Mouse (Mus musculus) activated CD4-positive, CD25-positive, alpha-beta regulatory T cell, adult 4 months (primary cell): ENCODE measurements around the gene Fndc3b. TPM values are rescaled to one million over a fixed set of nuclear protein-coding genes. Genes with fewer than 3 reads are reported as not detected.

Experiments used
- ATAC-seq: one replicate; pipeline ENCODE4 v1.8.0; 2017
- polyA plus RNA-seq, 2 experiments: library from polyadenylated mRNA; unstranded; fragments of 100-300 nt; shearing (Covaris generic); gene quantifications; one replicate each; pipeline ENCODE4 v1.2.1; 2017

Gene Fndc3b
- polyA plus RNA-seq, 2 experiments from 2014 or later = 0.17 to 0.81 TPM

DNA sequence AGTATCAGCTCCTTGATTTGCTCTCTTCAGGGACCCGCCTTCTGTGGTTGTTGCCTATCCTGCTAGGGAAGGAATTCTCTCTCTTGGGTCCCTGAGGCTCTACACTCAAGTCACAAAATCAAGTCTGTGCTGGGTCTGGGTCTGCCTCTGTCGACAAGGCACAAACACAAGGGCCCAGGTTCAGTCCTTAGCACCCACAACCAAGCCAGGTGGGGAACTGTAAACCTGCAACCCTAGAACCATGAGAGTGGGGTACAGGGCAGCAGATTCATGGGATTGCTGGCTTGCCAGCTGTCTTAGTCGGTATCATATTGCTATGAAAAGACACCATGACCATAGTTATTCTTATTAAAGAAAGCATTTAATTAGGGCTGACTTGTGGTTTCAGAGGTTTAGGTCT, 121.8 kb downstream of the Fndc3b start:
- no peak for ATAC-seq

DNA sequence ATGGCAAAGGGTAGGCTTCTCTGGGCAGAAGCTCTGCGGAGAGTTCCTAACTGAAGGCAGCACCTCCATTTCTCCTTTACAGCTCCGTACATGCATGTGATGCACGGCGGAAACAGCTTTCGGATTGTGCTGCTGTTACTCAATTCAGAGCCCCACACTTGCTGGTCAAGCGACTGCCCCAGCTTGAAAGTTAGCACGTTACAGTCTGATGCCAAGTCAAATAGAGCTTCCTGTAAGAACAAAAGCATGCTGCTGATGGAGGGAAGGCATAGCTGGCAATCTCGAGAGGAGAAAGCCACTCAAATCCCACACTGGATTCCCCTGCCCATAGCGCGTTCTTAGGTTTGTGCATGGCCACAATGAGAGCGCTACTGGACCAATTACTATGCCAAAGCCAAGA, 122.5 kb downstream of the Fndc3b start:
- no peak for ATAC-seq

DNA sequence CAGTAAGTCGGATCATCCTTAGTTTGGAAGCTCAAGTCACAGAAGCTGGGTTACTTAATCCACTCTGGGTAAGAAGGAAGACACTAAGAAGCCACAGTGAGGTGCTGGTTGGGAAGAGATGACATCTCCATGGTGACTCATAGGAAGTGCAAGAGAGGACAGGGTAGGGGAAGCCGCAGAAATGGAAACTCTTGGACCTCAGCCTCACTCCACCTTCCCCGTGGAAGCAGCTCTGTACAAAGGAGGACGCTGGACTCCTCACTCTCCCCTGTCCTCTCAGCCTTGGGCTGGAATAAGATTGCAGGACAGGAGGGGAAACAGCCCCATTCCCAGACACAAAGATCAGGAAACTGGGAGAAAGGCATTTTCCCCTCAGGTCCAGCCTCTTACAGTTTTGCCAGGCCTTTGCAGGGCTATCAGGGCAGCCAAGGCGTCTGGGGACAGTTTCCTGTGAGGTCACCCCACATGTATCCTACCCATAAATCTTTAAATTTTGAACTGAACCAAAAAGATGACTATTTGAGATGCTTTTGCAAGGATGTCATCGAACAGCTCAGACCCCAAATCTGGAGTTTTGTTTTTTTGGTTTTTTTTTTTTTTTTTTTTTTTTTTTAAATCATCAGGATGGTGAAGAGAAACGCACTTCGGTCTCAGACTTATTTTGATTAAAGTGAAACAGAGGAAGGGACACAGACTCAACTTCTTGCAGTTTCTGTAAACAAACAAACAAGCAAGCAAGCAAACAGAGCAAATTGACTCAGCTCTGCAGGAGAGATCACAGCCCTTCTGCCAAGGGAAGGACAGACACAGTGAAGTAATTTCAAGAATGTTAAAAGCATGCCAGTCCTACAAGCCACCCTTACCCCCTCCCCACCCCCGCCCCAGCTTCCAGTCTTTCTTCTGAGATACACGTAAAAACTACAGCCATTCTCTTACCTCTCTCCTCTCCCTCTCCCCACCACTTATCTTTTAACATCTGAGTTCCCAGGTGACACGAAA, 126.2 kb downstream of the Fndc3b start:
- no peak for ATAC-seq

DNA sequence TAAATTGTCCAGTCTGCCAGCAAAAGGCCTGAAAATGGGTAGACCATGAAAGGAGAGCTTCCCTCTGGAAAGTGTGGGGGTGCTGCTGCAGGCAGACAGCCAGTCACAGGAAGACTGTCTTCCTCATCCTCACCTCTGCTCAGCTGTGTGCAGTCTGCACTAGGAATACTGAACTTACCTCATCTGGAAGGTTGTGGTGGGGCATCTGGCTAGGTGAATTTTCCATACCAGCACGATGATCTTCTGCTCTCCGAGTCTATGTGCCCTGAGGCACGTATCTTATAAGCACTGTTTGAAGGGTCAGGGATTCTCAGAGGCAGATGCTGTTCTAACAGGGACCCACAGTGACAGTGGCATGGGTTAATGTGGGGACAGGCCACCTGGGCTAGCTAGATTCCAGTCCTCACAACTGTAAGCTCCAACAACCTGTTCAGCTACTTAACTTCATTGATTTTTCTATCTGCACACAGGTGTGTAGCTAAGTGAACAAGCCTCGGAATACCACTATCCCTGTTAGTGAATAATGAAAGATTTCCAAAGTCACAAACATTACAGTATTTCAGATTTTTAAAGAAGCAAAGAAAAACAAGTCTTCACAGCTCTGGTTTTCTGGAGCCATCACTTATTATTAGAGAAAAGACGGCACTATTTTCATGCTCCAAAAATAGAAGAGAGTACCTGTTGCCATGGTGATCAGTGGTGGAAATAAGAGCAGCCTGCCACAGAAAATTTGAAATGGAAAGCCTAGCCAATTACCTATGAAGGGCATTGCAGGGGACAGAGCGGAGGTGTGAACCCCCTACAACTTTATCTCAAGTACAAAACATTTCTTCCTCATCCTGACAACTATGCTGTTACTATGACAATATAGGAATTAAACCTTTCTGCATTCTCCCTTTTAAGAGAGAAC, 128.9 kb downstream of the Fndc3b start:
- no peak for ATAC-seq

DNA sequence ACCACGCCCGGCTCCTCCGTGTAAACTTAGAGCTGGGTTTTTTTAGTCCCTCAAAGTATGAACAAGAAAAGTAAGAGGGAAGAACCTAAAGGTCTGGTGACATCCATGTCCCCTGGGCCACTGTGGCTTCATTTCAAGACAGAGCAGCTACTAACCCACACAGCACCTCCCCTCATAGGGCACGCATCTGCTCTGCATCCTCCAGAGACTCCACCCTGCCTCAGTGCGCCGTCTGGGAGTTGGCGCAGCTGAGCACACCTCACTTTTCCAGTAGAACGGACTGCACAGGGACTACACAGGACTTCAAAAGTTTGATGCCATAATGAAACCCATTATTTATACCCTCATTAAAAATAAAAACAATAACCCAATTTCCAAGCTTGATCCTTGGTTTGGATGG, 130.2 kb downstream of the Fndc3b start:
- no peak for ATAC-seq

- no peak for ATAC-seq
Observed at GRCm38 (mm10) chr3:27579894-27580613, 131.1 kb downstream of the Fndc3b start.

- no peak for ATAC-seq
Observed at GRCm38 (mm10) chr3:27579229-27579628, 131.9 kb downstream of the Fndc3b start.

DNA sequence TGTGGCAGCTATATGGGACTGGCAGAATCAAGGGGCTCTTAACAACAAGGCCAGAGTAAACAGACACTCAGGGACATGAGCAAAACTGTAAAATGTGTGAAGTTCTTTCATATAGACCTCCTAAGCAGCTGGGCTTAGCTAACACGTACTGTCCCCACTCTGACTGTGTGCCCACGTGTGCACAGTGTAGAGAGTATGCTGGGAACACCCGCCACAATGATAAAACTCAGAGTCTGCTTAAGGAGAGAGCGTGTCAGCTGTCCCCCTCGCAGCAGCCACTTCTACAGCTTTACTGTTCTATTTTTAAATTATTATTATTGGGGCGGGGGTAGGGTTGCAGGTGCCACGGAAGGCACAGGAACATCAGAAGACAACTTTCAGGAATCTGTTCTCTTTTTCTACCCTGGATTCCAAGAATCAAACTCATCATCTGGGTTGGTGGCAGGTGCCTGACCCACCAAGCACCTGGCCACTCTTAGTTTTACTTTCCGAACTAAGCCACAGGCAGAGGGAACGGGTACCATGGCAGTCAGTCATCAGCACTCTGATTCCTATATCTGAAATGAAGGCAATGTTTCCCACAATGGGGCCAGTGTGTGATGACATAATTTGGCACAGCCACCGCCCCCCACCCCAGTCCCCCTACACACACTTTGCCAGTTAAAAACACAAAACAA, 133.6 kb downstream of the Fndc3b start:
- ATAC-seq = no peak

- no peak for ATAC-seq
Observed at GRCm38 (mm10) chr3:27574241-27574640, 136.9 kb downstream of the Fndc3b start.

DNA sequence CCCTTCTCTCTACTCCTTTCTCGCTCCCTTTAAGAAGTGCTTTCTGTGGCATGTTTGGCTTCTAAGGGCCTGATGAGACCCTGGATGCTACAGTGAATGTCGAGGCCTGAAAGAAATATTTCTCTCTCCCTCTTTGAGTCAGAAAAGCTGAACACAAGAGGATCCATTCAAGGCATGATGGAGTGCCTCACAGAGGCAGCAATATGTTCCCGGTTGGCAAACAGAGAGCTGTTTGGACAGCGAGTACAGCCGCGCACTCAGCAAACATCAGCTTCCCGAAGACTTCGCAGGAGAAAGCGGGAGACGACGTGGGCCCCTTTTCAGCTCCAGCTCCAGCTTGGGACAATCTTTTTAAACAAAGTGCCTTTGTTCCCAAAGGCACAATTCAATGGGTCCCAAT, 137.6 kb downstream of the Fndc3b start:
- ATAC-seq = no peak

DNA sequence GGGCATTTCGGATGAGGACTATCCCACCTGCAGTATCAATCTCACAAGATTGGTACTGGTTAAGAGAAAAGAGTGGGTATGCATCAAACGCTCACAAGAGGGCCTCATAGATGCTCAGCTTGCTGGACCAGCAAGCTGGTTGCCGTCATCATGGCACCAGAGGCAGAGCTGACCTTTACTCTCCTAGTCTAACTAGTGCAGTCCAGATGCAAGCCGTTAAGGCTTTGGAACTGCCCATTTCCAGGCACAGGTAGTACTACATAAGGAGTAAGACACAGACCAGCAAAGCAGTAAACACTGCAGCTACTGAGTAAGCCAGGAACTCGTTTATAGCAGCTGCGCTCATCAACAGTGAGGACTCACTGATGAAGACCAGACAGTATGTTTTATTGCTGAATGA, 138.8 kb downstream of the Fndc3b start:
- ATAC-seq = no peak

DNA sequence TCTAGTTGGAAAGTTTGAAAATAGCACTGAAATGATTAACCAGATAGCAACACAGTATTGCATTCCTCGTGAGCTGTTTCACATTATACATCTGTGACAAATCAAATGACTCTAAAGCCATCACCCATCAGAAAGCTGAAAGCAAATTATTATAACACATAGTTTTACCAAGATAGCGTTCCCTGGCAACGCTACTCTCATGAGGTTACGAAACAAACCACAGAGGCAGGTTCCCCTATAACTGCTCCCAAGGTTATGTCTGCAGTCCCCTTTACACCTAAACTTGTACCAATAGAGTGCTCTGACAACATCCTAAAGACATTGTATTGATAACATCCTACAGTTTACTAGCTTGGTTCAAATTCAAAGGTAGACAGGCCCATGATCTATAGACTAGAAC, 145.8 kb downstream of the Fndc3b start:
- no peak for ATAC-seq

DNA sequence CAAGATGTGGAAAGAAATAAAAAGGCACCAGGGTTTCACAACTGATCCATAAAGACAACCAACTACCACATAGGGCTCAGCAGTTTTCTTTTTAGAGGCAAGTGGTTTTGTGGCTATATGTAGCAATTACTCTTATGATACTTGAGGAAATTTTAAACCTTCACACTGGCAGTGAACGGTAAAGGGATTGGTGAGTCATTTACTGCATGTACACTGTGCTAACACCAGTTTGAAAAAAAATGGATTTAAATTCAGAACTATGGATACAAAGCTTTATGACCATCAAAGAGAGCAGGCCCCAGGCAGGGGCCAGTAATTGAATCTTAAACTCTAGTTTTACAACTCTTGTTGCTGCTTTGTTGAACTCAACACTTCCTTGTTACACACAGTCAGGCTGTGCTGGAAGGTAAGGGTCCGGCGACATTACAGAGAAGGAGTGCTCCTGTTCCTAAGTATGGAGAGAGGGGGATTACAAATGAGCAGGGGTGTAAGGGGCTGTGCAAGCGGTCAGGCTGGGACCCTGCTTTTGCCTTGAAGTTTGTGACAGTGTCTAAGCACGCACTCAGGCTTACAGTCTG, 148.0 kb downstream of the Fndc3b start:
- no peak for ATAC-seq

GRCm38 (mm10) chr3:27562476-27562875, 148.6 kb downstream of the Fndc3b start:
- ATAC-seq = no peak

- ATAC-seq = no peak
Observed at GRCm38 (mm10) chr3:27561921-27562320, 149.2 kb downstream of the Fndc3b start.

- ATAC-seq = no peak
Observed at GRCm38 (mm10) chr3:27559316-27559715, 151.8 kb downstream of the Fndc3b start.

GRCm38 (mm10) chr3:27557100-27558004, 153.8 kb downstream of the Fndc3b start:
- no peak for ATAC-seq

- ATAC-seq = no peak
Observed at GRCm38 (mm10) chr3:27555401-27555940, 155.6 kb downstream of the Fndc3b start.

DNA sequence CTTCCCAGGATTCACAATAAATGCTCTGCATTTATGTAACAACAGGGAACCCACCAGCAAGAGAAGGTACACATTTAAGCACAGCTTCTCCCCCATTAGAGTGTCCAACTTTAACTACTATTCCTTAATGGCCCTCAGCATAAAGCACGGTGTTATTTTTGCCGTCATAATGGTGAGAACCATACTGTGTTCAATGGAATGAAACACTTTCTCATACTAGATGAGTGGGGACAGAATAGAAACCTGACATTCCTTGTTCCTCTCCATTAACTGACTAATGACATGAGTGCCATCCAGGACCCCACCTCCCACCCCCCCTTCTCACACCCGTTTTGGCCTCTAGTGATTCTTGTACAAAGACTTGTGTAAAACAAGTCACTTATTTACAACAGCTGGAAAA, 156.8 kb downstream of the Fndc3b start:
- ATAC-seq = no peak

- ATAC-seq = no peak
Observed at GRCm38 (mm10) chr3:27553781-27554180, 157.3 kb downstream of the Fndc3b start.
